Mouse (Mus musculus) neutrophil, adult 5-6 weeks (primary cell): ENCODE results near the gene Ceacam2. TPM values are rescaled to one million over a fixed set of nuclear protein-coding genes. Genes with fewer than 3 reads are reported as not detected.
"Not testable (repeated sequence)": the region's sequence is repeated elsewhere in the genome, so short reads cannot be mapped to it uniquely, and the experiment has no call there.

Experiments
- ATAC-seq: fragments of 151-379, 151-347 bp; 2 replicates; pipeline ENCODE4 v1.8.0; 2017; ENCODE audit warnings: mild to moderate bottlenecking, moderate TSS enrichment; ENCODE audit not compliant: insufficient number of reproducible peaks, poor library complexity, low FRiP score, severe bottlenecking; ENCODE audit errors: extremely low read depth
- total RNA-seq: library from RNA; stranded (forward); fragments of 200-1000 nt; gene quantifications from 2 replicates; pipeline ENCODE4 v1.2.3, GENCODE M21; 2017

The Ceacam2 gene
- total RNA-seq, 1 experiment from 2014 or later: not detected

DNA sequence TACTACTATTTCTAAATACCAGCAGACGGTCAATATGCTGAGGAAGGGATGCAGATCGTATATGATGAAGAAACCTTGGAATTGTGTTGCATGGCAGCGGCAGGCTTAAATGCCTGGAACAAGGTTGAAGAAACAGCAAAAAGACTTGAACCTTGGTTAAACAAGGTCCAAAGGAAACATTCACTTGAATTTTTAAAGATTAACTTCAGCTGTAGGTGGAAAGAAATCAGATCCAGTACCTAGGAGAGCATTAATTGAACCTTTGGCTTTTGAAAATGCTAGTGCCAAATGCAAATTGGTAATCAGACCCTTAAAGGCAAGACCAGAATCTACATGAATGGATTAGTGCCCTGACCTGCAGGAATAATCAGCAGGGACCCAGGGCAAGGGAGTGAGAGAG, 50.3 kb downstream of the Ceacam2 start:
- not testable (repeated sequence) for ATAC-seq

- ATAC-seq: 0 out of 2 replicates have a peak, but pooled peaks have one; percentile 39
These were observed 53.5 kb downstream of the Ceacam2 start for GRCm38 (mm10) chr7:25486186-25486585.

GRCm38 (mm10) chr7:25485061-25485460, 54.6 kb downstream of the Ceacam2 start:
- ATAC-seq: no peak

GRCm38 (mm10) chr7:25483133-25483735, 56.4 kb downstream of the Ceacam2 start:
- no peak for ATAC-seq

DNA sequence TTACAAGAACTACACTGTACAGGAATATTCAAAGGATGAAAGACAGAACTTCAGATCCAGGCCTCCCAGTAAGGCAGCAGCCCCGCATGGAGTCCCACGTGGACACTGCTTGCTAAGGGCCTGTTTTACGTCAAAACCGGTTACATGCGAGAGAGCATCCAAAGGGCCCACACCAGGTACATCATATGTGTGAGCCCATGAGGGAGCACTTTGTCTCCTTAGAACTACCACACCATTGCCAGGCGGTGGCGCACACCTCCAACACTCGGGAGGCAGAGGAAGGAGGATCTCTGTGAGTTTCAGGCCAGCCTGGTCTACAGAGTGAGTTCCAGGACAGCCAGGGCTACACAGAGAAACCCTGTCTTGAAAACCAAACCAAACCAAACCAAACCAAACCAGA, 58.9 kb downstream of the Ceacam2 start:
- not testable (repeated sequence) for ATAC-seq

- peak; percentile 65 for ATAC-seq
These were observed 60.2 kb downstream of the Ceacam2 start for GRCm38 (mm10) chr7:25479440-25479839.

- peak; percentile 3; the same call in 1 of the 2 replicates for ATAC-seq
These were observed 61.9 kb downstream of the Ceacam2 start for GRCm38 (mm10) chr7:25477752-25478093.

DNA sequence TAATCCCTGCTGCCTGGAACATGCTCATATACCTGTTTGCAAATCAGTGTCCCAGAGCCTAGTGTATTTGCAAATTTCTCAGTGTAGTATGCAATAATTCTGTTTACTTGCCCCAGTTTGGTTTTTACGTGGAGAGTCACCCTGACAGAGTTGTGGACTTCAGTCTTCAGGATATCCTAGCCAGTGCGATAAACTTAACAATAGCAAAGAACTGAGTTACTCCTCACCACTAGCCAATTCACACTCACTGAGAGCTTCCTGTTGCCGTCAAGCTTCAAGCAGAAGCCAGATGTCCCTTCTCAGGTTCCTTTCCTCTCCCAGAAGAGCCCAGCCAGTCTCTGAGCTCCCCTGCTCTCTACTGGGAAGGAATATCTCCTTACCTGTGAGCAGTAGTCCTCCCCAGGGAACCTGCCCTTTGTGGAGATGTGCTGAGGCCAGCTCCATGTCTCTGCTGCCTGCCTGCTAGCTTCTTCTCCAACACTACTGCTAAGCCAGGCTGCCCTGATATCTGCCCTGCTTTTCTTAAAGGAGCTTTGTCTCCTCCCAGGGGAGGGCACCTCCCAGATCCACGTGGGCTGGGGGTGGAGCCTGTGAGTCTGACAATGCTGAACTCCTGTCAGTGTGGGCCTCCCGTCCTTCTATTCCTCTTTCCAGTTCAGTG, 62.4 kb downstream of the Ceacam2 start, which contains the start of gene Ceacam1:
TSS of gene Ceacam1 (minus strand) at position 513 of the 661 bp plus-strand sequence.
- ATAC-seq: peak; percentile 88

- ATAC-seq: not testable (repeated sequence)
These were observed 67.8 kb downstream of the Ceacam2 start for GRCm38 (mm10) chr7:25471821-25472220.

Other genes starting within 250 kb of the Ceacam2 start
- 33.6 and 47.8 TPM in 2 replicates for gene Pafah1b3, start 241.9 kb downstream of the Ceacam2 start, total RNA-seq
- gene Prr19, start 238.4 kb downstream of the Ceacam2 start, total RNA-seq: not detected in 2 replicates
- not detected in 2 replicates for gene Tmem145, start 233.8 kb downstream of the Ceacam2 start, total RNA-seq
- 0.23 and 0.37 TPM in 2 replicates for gene Megf8, start 222.7 kb downstream of the Ceacam2 start, total RNA-seq
- not detected in 2 replicates for gene Cnfn, start 170.1 kb downstream of the Ceacam2 start, total RNA-seq
- gene Lipe, start 141.1 kb downstream of the Ceacam2 start, total RNA-seq: 26.2 and 29.1 TPM in 2 replicates
- not detected in 2 replicates for gene Cxcl17, start 127.0 kb downstream of the Ceacam2 start, total RNA-seq
- gene Ceacam1, start 62.3 kb downstream of the Ceacam2 start, total RNA-seq: 74.9 and 85.3 TPM in 2 replicates
- not detected in 2 replicates for gene Erich4, start 76.0 kb upstream of the Ceacam2 start, total RNA-seq
- gene Dmac2, start 79.6 kb upstream of the Ceacam2 start, total RNA-seq: 129 and 155 TPM in 2 replicates
- gene B3gnt8, start 86.8 kb upstream of the Ceacam2 start, total RNA-seq: 31.7 and 33.4 TPM in 2 replicates
- 34.4 and 37.0 TPM in 2 replicates for gene Bckdha, start 119.1 kb upstream of the Ceacam2 start, total RNA-seq
- 33.1 and 40.1 TPM in 2 replicates for gene Exosc5, start 119.3 kb upstream of the Ceacam2 start, total RNA-seq
- 0.70 and 4.5 TPM in 2 replicates for gene Tmem91, start 135.3 kb upstream of the Ceacam2 start, total RNA-seq
- 41.0 and 54.8 TPM in 2 replicates for gene B9d2, start 140.9 kb upstream of the Ceacam2 start, total RNA-seq
- 66.7 and 71.3 TPM in 2 replicates for gene Tgfb1, start 147.1 kb upstream of the Ceacam2 start, total RNA-seq
- 30.7 and 31.9 TPM in 2 replicates for gene Ccdc97, start 179.2 kb upstream of the Ceacam2 start, total RNA-seq
- 198 TPM in 2 replicates for gene Hnrnpul1, start 214.9 kb upstream of the Ceacam2 start, total RNA-seq
- gene Axl, start 248.8 kb upstream of the Ceacam2 start, total RNA-seq: 1.1 and 2.2 TPM in 2 replicates